In genomic region chr1:181259626-181260410, GRCm38 (mm10) we compare ENCODE assay signal across 12 mouse cellular contexts. TPM values are rescaled to one million over a fixed set of nuclear protein-coding genes. Genes with fewer than 3 reads are reported as not detected.
DNase-seq lines count a peak whose midpoint lies in the region; ATAC-seq and TF ChIP-seq lines count a peak whose summit lies in the region.
"Had no signal": no experiment of that assay in that cellular context is flagged by ENCODE, and none has a peak within 500 bp of the region (broad histone marks: within the 10 kb centered on the region; RNA-seq: fewer than 3 reads in every experiment).

No protein-coding gene starts in this region.

- TF ChIP-seq CTCF in hindbrain, postnatal 0 days (IDR thresholded peaks at IDR 0.05; ENCODE audit: low read depth): no peak

- ATAC-seq in liver, embryonic 12.5 days: no peak
- ATAC-seq in hindbrain, postnatal 0 days: no peak

- H3K4me2 ChIP-seq in liver, embryonic 12.5 days: peak overlapping the region; percentile 52; the same call in 1 of the 2 replicates
- H3K4me2 ChIP-seq in hindbrain, postnatal 0 days (ENCODE audit: low read depth, low read length): no peak overlapping the region
- H3K4me2 ChIP-seq: hindbrain, embryonic 12.5 days had no signal

- no peaks in the 10 kb centered on the region for H3K27me3 ChIP-seq in heart, embryonic 10.5 days (ENCODE audit: insufficient read depth, poor library complexity, severe bottlenecking)
- peaks cover 31% of the 10 kb centered on the region for H3K27me3 ChIP-seq in forebrain, embryonic 10.5 days (ENCODE audit: poor library complexity, severe bottlenecking)
- H3K27me3 ChIP-seq in liver, embryonic 12.5 days (replicated peaks): no peaks in the 10 kb centered on the region
- H3K27me3 ChIP-seq in hindbrain, postnatal 0 days (ENCODE audit: insufficient read depth, low read length): no peaks in the 10 kb centered on the region

- WGBS in heart, embryonic 10.5 days: 68% methylated on average over 11 of the region's 11 CpGs
- WGBS in forebrain, embryonic 10.5 days: 45% methylated on average over 11 of the region's 11 CpGs
- 61% methylated on average over 11 of the region's 11 CpGs for WGBS in liver, embryonic 12.5 days (ENCODE audit: insufficient replicate concordance)
- 49% methylated on average over 11 of the region's 11 CpGs for WGBS in hindbrain, postnatal 0 days

- DNase-seq in heart, embryonic 10.5 days (ENCODE audit: low spot score): no peak
- DNase-seq in heart, postnatal 10 days: no peak
- DNase-seq in A20 (ENCODE audit: low read depth, low spot score): peak; percentile 80
- no peak for DNase-seq in forebrain, embryonic 10.5 days (ENCODE audit: extremely low spot score, low spot score)
- no peak for DNase-seq in cerebellum, postnatal 10 days
- no peak for DNase-seq in thymus, postnatal 14 days
- no peak for DNase-seq in hindbrain, postnatal 0 days (ENCODE audit: low spot score)
- DNase-seq: gastrocnemius, postnatal 36 days; kidney, adult 8-10 months; layer of hippocampus, adult 9-11 months had no signal

- H3K36me3 ChIP-seq in heart, embryonic 10.5 days: no peaks in the 10 kb centered on the region
- no peaks in the 10 kb centered on the region for H3K36me3 ChIP-seq in forebrain, embryonic 10.5 days (replicated peaks)
- H3K36me3 ChIP-seq in liver, embryonic 12.5 days: no peaks in the 10 kb centered on the region
- H3K36me3 ChIP-seq in hindbrain, postnatal 0 days (ENCODE audit: insufficient read depth, low read length): no peaks in the 10 kb centered on the region
- H3K36me3 ChIP-seq: hindbrain, embryonic 12.5 days had no signal

- H3K9me3 ChIP-seq in heart, embryonic 10.5 days: no peaks in the 10 kb centered on the region
- peaks cover 3% of the 10 kb centered on the region; the same call in 1 of the 2 replicates for H3K9me3 ChIP-seq in forebrain, embryonic 10.5 days
- H3K9me3 ChIP-seq in liver, embryonic 12.5 days (replicated peaks): no peaks in the 10 kb centered on the region
- no peaks in the 10 kb centered on the region for H3K9me3 ChIP-seq in hindbrain, postnatal 0 days (ENCODE audit: low read length)
- H3K9me3 ChIP-seq: hindbrain, embryonic 12.5 days had no signal

- peak overlapping the region; percentile 61 for H3K9ac ChIP-seq in liver, embryonic 12.5 days
- no peak overlapping the region for H3K9ac ChIP-seq in hindbrain, postnatal 0 days (replicated peaks; ENCODE audit: low read length)
- H3K9ac ChIP-seq: hindbrain, embryonic 12.5 days had no signal

- no peak overlapping the region for H3K4me3 ChIP-seq in heart, embryonic 10.5 days
- H3K4me3 ChIP-seq in forebrain, embryonic 10.5 days: no peak overlapping the region
- H3K4me3 ChIP-seq in liver, embryonic 12.5 days: no peak overlapping the region
- no peak overlapping the region for H3K4me3 ChIP-seq in hindbrain, postnatal 0 days (ENCODE audit: low read length)
- H3K4me3 ChIP-seq: hindbrain, embryonic 12.5 days had no signal

- H3K4me1 ChIP-seq in heart, embryonic 10.5 days: peaks cover 65% of the 10 kb centered on the region
- H3K4me1 ChIP-seq in forebrain, embryonic 10.5 days: peaks cover 66% of the 10 kb centered on the region
- peaks cover 79% of the 10 kb centered on the region for H3K4me1 ChIP-seq in liver, embryonic 12.5 days
- peaks cover 16% of the 10 kb centered on the region for H3K4me1 ChIP-seq in hindbrain, postnatal 0 days (ENCODE audit: insufficient read depth, low read length)

- H3K27ac ChIP-seq in heart, embryonic 10.5 days: peak overlapping the region; percentile 62
- peak overlapping the region; percentile 79 for H3K27ac ChIP-seq in forebrain, embryonic 10.5 days
- peak overlapping the region; percentile 100 for H3K27ac ChIP-seq in liver, embryonic 12.5 days
- H3K27ac ChIP-seq in hindbrain, postnatal 0 days: no peak overlapping the region
- H3K27ac ChIP-seq: hindbrain, embryonic 12.5 days had no signal

- intact Hi-C loops in heart, postnatal 10 days (cut with DNase I): no loop called here

RNA-seq across cellular contexts. Expression of gene Wdr26, which starts 48.0 kb away (rescaled TPM):
- polyA plus RNA-seq in heart, embryonic 10.5 days (2016; fragmentation: Nextera tagmentation; extraction: Ambion mirVana): 24.4 and 26.3 TPM in 2 replicates
- 100 to 1,000 TPM; 135 to 147 TPM for total RNA-seq in heart, postnatal 10 days (2021)
- 26.3 and 28.1 TPM in 2 replicates for polyA plus RNA-seq in forebrain, embryonic 10.5 days (2016; fragmentation: Nextera tagmentation; extraction: Ambion mirVana)
- 52.5 and 56.7 TPM in 2 replicates for polyA plus RNA-seq in liver, embryonic 12.5 days (2016; fragmentation: Nextera tagmentation; extraction: Ambion mirVana)
- 40.1 and 47.0 TPM in 2 replicates for total RNA-seq in hindbrain, postnatal 0 days (2014; rRNA removed)
- polyA plus RNA-seq in hindbrain, postnatal 0 days (2015; fragmentation: Nextera tagmentation; extraction: Ambion mirVana): 45.3 and 47.4 TPM in 2 replicates
